Mouse (Mus musculus) small intestine, adult 2 months (tissue): ENCODE results near the gene Plxnb1.

Source experiments
- CTCF ChIP-seq: fragments of 200-500 bp; IDR thresholded peaks from 2 replicates; pipeline ENCODE4 v1.5.1; 2012; ENCODE audit warnings: low read depth, mild to moderate bottlenecking, control low read depth, inconsistent platforms, low read length, moderate library complexity, mixed read lengths; ENCODE audit not compliant: insufficient replicate concordance, insufficient read length; ENCODE audit errors: extremely low read depth
- POLR2A ChIP-seq: fragments of 200-500 bp; IDR thresholded peaks from 2 replicates; pipeline ENCODE4 v1.6.1; 2012; ENCODE audit warnings: low read depth, mild to moderate bottlenecking, control low read depth, inconsistent platforms, low read length, moderate library complexity

- TF ChIP-seq CTCF (no peak), POLR2A (no peak)
These were observed 27.4 kb downstream of the Plxnb1 start for GRCm38 (mm10) chr9:109122553-109123085.
